Mouse (Mus musculus) WW6 (cell line): ENCODE data around the gene Akp3.

Experiments
- DNase-seq: peaks from one replicate; pipeline ENCODE4 v3.0.0-alpha.2; 2013; ENCODE audit warnings: low read depth, low spot score

Gene Akp3

DNA sequence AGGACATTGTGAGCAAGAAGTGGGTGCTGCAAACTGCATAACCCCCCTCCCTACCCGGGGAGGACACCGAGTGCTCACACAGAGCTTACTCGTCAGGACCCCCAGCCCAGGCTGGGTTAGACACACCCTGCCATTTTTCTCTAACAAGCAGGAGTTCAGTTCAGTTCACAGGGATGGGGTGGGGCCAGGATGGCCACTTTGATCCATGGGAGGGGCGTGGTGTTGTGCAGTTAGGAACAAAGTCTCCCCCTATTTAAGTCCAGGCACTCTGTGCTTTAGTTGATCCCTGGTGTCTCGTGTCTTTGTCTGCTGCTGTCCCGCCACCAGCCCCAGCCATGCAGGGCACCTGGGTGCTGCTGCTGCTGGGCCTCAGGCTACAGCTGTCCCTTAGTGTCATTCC lies at the start of gene Akp3:
TSS of gene Akp3 (plus strand) at position 301 of the 400 bp plus-strand sequence.
- DNase-seq: no peak

DNA sequence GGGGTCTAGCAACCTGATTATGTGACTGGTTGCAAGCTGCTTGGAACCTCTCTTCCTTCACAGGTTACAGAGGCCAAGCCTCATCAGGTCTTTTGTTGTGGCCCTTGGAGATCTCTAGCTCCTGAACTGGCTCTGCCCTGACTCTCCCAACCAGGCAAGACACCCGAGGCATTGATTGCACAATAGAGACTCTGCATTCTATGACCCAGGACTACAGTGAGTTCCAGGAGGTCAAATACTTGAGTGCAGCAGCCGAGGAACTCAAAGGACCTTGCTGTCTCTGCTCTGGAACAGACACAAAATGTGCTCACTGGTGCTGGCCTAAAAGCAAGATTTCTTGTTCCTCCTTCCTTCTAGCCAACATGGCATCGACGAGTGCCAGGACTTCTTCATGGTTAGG lies 38.6 kb upstream of the Akp3 start:
- no peak for DNase-seq

DNA sequence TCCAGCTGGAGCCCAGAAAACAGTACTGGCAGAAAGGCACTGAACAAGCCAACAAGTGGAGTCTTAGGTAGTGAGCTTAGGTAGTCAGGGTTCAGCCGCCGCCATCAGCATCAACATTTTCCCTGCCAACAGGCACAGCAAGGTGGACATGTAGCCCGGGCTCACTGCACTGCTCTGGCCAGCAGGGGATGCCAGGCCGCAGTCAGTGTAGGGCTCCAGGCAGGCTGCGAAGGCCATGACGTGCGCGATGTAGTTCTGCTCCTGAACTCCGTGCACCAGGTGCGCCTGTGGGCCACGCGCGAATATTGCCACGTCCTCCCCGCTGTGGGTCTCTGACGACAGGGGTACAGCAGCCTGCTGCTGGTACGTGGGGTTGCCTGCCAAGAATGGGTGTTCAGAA lies 37.8 kb upstream of the Akp3 start:
- DNase-seq: peak; percentile 24

DNA sequence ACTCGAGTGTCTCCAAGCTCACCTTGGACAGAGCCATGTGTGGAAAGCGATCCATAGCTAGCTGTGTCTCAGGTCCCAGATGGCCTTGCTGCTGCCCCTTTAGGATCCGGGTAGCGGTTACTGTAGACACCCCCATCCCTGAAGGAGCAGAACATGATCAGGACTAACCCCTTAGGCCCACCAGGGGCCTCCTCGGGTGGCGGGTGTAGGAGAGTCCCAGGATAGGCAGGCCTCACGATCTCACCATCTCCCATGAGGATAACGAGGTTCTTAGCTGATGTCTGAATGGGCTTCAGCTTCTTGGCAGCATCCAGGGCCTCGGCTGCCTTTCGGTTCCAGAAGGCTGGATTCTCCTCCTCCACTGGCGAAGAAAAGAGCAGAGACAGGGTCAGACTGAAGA lies 35.5 kb upstream of the Akp3 start:
- DNase-seq: no peak

DNA sequence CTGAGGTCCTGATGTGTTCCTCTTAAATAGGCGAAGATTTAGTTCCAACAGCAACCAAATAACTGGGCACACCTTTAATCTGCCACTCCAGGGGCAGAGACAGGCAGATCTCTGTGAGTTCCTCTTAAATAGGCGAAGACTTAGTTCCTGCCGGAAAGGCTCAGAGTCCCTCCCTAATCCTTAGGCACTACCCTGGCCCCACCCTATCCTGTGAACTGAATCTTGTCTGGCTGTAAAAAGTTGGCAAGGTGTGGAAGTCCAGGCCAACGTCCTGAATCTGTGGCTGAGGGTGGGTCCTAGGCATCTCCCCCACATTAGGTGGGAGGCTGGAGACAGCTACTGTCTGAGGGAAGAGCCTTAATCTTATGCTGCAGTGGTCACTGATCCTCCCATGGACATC lies 34.9 kb upstream of the Akp3 start, which contains the start of gene Alppl2:
TSS of gene Alppl2 (minus strand) at position 101 of the 400 bp plus-strand sequence.
- no peak for DNase-seq

DNA sequence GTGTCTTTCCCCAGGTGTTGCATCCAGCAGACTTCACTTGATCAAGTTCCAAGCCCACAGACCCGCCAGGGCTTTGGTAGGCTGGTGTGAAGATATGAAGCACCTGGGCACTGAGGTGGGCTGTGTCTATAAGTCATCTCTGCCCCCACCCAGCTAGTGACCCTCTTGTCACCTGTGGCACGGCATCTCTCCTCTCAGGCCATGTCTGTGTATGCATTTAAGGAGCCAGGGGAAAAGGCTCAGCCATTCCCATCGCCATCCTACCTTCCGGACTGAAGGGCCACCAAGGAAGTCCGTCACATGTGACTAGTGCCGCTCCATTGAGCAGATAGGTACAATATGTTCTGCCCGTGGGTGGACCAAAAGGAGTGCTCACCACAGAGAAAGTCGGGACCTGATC lies 29.1 kb upstream of the Akp3 start:
- no peak for DNase-seq

DNA sequence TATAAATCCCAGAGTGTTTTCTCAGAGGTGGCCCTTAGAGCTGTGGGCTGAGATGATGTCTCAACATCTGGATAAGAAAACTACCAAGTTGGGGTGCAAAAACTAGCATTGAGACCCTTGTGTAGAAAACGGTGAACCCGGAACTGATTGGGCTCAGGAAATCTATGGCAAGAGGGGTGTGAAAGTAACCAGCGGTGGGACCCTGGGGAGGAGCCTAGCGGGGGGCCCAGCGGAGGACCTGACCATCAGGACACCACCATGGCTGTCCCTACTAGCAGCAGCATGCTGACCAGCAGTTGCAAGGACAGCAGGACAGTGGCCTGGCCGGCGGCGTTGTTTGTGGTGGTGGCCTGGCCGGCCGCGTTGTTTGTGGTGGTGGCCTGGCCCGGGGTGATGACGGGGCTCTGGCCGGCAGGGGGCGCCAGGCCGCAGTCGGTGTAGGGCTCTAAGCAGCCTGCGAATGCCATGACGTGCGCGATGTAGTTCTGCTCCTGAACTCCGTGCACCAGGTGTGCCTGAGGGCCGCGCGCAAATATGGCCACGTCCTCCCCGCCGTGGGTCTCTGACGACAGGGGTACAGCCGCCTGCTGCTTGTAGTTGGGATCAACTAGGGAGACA lies 26.3 kb upstream of the Akp3 start:
- peak; percentile 49 for DNase-seq

DNA sequence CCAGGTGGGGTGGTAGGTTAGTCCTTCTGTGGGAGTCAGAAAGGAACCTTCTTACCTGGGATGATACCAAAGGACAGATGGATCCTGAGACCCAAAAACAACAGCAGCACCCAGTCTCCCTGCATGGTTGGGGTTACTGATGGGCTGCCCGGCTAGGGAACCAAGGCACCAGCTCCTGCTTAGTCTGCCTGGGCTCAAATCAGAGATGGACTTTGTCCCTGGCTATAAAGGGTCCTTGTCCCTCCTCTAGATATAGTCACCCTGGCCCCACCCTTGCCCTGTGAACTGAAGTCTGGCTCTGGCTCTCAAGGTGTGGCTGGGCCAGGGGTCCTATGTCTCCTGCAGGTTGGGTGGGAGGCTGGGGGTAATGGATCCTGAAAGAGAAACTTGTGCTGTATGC lies 23.4 kb upstream of the Akp3 start, which contains the start of gene Alpi:
TSS of gene Alpi (minus strand) at position 196 of the 400 bp plus-strand sequence.
- DNase-seq: no peak

DNA sequence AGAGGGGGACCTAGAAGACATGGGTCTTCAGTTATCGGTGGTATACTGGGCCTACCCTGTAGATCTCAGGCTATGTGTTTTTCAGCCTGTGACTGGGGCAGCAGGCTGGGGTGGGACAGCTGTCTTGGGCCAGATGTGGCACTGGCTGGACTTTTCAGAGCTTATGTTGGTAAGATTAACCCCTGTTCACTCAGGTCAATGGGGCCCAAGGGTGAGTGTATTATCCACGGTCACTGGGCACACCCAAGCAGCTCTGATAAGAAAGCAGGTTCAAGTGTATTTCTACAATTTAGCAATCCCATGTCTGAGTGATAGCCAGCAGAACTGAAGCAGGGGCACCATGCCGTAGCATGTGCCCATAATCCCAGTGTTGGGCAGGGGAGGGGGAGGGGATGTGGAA lies 22.7 kb upstream of the Akp3 start:
- DNase-seq: no peak

DNA sequence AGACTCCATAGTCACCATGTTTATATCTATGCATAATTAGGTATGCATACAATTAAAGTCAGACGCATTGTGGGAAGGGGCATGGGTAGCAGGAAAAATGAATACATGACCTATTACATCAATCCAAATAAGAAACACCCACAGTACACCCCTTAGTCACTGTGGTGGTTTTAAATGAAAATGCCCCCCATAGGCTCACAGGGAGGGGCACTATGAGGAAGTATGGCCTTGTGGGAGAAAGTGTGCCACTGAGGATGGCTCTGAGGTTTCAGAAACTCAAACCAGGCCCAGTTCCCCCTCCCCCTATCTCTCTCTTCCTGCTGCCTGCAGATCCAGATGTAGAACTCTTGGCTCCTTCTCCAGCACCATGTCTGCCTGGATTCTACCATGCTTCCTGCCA lies 20.8 kb upstream of the Akp3 start:
- no peak for DNase-seq

DNA sequence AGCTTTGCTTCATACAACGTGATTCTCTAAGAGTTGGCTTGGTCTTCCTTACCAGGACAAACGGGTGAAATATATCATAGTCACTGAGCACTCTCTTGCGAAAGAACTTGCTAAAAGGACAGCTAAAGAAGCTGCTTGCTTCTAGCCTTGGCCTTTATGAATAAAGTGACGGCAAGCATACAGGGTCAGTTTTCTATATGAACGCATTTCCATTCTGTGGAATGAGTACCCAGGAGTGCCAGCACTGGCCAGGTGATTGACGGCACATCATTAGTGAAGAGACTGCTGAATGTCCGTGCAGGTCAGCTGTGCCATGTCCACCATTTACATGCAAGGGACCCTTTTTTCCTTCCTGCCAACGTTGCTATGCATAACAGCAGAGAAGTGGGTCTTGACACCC lies 18.2 kb upstream of the Akp3 start:
- DNase-seq: no peak

DNA sequence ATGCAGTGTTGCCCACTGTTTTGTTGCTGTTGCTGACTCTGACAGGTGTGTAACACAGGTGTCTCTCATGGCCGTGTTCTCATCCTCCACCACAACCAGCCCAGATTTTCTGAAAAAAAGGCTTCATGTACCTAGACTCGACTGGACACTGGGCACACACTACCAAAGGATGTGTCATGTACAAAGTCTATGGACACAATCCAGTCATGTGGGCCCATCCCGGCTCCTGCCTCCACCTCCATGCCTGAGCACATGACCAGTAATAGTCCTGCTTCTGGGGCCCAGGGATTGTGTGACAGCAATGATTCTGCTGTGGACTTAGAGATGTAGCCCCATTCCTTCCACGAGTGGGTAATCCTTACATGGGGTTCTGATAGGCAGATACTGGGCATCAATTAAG lies 16.2 kb upstream of the Akp3 start:
- DNase-seq: no peak

DNA sequence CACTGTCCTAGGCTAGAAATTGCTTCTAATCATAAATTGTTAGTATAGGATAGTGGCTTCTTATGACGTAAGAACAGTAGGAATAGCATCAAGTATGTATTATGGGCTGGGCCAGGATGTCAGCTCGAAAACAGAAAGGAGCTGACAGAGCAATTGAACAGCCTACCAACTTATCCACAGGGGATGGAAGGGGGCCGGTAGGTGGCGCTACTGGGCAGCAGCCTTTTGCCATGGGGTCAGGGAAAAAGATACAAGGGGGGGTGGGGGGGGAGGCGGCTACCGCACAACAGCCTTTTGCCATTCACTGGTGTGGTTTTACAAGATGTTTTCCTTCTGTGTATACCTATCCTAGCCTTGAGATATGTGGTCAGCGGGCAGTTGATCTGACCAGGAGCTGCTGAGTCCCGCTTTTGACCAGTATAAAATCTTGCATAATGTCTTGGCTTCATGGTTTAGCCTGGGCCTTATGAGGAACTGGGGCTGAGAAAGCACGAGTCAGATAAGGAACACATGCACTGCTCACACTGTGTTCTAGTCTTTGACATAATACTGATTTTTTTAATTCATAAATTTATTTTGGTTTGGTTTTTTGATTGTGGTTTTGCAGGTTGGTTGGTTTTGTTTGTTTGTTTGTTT lies 12.9 kb upstream of the Akp3 start:
- DNase-seq: no peak

DNA sequence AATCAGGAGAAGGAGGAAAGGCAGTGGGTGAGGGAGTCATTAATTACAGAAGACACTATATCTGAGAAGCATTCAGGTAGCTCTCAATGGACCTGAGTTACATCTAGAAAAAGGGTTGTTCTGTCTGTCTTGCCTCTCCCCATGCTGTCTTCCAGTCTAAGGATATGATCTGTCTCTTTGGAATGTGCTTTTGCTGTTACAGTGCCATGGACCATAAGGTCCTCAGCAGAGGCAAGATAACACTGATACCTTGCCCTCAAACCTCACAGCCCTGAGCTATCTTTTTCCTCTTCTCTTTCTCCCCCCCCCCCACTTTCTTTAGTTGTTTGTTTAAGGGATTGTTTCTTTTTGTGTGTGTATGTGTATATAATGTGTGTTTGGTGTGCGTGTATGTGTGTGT lies 10.0 kb upstream of the Akp3 start:
- DNase-seq: no peak

DNA sequence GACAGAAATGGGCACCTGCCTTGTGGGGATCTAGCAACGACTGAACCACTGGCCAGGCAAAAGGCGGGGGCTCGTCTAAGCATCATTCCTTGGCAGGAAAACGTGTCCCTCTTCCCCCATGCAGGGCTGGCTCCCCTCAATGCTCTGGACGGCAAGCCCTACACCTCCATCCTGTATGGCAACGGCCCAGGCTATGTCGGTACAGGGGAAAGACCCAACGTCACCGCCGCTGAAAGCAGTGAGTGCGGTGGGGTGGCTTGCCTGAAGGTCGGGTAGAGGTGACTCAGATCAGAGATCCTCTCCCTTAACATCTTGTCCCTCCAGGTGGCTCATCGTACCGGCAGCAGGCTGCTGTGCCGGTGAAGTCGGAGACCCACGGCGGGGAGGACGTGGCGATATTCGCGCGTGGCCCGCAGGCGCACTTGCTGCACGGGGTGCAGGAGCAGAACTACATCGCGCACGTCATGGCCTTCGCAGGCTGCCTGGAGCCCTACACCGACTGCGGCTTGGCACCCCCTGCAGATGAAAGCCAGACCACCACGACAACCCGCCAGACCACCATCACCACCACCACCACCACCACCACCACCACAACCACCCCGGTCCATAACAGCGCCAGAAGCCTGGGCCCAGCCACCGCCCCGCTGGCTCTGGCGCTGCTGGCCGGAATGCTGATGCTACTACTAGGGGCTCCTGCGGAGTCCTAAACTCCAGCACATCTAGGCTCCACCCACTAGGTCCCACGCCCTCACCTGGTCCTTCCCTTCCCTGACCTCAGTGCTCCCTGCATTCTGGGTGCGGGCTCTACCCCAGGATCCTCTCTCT lies 2.6 kb downstream of the Akp3 start:
- DNase-seq: no peak

DNA sequence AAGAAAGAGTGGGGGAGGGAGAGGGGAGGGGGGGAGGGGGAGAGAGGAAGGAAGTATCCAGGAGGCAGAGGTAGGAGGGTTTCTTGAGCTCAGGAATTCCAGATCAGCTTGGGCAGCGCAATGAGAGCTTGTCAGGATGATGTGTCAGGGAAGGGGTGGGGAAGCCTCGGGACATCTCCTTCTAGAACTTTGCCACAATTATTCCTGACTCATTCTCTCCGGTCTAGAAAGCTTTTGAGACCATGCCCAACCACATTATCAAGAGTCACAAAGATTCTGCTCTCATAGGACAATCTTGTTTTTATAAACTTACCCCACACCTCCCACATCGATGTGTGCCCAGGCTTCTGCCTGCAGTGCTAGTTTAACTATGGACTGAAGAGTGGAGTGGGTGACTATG lies 7.0 kb downstream of the Akp3 start:
- no peak for DNase-seq

DNA sequence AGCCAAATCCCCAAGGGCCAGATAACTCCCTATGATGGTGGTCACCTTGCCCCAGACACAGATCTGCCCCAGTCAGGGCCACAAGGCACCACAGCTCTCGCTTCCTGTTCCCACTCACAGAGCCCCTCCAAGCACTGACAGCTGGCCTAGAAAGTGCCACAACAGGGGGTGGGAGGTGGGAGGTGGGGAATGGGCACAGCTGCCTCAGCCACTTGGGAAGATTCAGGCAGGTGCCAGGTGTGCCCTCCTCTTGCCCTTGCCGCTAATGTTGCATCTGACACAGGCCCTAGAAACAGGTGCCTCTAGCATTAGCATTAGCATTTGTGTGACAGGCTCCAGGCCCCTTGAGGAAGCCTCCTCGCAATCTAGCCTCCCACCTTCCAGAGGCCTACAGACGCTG lies 16.8 kb downstream of the Akp3 start:
- DNase-seq: no peak

DNA sequence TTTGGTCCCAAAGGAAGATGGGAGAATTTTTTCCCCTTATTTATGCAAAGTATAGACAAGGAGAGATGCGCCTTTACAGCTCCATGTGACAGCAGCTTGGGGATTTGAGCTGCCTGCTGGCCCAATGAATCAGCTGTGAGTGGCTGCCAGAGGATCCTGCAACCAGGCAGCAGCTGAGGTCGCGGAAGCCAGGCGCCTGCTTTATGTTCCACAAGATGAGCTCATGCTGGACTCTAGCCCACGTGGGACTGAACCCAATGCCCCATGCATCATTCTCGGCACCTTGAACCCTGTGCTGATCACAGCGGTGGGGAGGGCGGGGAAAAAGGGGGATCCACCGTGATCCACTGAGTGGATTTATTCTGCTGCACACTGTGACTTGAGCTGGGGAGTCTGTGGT lies 17.7 kb downstream of the Akp3 start:
- DNase-seq: no peak

DNA sequence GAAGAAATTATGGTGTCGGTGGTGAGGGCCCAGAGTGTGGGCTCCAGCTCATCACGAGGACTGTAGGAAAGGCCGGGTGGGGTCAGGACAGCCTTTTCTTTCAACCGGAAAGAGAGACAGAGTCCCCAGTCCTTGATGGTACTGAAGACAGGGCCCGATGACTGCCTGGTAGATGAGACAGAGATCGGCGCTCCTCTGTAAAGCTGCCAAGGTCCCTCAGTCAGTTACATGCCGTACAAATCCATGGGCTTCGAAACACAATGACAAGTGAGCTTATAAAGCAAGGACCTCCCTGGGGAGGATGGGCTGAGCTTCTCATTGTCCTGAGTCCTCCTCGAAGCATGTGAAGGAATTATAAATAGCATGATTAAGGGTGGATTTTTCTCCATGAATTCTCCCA lies 18.4 kb downstream of the Akp3 start:
- DNase-seq: no peak

DNA sequence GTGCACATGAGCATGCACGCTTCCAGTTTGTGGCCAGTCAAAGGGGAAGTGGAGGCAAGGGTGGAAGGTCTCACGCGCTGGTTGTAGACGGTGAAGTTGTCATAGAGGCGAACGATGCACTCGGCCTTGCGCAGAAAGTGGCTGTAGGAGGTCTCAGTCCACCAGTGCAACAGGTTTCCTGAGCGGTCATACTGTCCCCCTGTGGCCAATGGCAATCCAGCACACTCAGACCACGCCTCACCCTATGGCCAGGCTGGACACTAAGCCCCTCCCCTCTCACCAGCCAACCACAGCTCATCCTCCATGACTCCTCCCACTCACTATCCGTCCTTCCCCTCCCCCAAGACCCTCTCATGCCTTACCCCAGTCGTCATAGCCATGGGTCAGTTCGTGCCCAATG lies 24.6 kb downstream of the Akp3 start:
- DNase-seq: no peak

DNA sequence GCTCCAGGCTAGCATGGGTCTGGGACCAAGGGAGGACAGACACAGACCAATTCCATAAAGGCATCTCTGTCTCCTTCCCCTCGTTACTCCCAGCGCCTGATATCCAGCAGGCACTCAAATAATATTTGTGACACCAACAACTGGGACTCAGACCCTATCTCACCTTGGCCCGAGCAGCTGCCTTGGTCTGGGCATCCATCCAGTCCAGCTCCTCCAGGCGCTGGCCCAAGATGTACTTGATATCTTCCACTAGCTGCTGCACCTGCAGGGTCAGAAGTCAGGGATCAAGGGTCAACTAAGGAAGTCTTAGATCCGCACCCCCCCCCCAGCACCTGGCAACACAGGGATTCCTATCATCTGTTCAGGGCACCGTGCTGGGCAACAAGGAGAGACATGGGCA lies 26.5 kb downstream of the Akp3 start:
- no peak for DNase-seq

DNA sequence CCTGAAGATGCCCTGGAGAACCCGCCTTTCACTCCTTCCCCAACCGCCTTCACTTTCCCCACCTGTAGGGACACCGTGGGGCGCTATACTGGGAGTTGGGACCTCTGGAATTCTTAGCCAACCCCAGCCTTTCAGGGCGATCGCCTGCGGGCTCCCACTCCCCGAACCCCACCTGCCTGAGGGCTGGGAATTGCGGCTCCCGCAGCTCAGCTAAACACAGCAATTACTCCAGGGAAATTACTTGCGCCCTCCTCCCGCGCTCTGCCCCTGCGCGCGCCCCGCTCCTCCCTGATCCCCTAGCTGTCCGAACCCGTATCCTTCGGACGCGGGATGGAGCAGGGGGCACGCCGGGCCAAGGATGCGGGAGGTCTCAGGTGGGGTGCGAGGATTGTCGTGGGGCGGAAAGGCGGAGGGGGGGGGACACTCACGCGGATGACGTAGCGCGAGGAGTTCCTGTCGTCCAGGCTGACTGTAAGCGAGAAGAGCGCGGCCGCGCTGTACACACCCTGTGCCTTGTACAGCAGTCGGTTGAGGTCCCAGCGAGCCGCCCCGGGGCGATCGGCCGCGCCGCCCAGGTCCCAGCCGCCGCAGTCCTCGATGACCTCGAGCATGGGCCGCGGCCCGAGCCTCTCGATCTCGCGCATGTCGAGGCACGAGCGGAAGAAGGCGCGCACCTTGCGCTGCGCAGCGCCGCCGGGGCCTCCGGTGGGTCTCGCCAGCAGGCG lies 29.2 kb downstream of the Akp3 start:
- DNase-seq: peak; percentile 36
